Mouse (Mus musculus): ENCODE data around the gene Ifitm1.
"Not testable (repeated sequence)": the region's sequence is repeated elsewhere in the genome, so short reads cannot be mapped to it uniquely, and the experiment has no call there.

Ifitm1 gene

GRCm38 (mm10) chr7:141016707-141017697 is 50.0 kb downstream of the Ifitm1 start:
- no peak for DNase-seq (ENCODE audit: low read depth)

- not testable (repeated sequence) for DNase-seq (ENCODE audit: low read depth)
Measured at GRCm38 (mm10) chr7:141017824-141018223, 50.8 kb downstream of the Ifitm1 start, which contains the start of gene Ifitm6. Ifitm6 (minus strand) TSS chr7:141017924.

GRCm38 (mm10) chr7:141019028-141019427 is 52.0 kb downstream of the Ifitm1 start:
- no peak for DNase-seq (ENCODE audit: low read depth)

Measured in c-Kit-positive CD71-negative TER-119-negative erythroid progenitor cells, embryonic 14.5 days (primary cell).